Mouse (Mus musculus): ENCODE measurements at regions not wholly inside any gene's neighbourhood (a gene's known extent, or its start where the extent isn't known, plus 50 kb on each side); places are given as distances from the start of the nearest gene placed in this dataset.

DNA sequence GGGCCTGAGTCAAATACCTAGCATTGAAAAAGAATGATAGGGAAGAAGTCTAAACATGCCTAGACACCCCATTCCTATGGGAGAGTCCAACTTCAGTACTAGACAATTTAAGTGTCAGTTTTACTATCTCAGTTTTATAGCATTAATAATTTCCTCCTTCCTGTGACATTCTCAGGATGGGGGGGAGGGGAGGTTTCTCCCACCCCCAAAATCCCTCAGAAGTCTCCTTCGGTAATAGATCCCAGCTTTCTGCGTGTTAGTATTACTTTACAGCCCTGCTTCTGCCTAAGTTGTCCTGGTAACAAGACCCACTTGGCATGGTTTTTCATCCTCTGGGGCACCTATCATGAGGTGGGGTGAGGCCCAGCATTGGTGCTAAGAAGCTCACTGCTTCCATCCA is 202.9 kb upstream of the Dapk1 start:
- TF ChIP-seq POLR2A (IDR thresholded peaks at IDR 0.05; ENCODE audit: extremely low read depth, insufficient read depth, low read length) (no peak), CTCF (IDR thresholded peaks at IDR 0.05; ENCODE audit: extremely low read depth, insufficient read depth, low read length) (no peak)
